Mouse (Mus musculus) urinary bladder, adult 18-20 months (tissue): ENCODE results near the gene Scarb1.
A peak's percentile ranks its signal among the peaks of the same experiment; 100 is the strongest.

Experiments
- DNase-seq, 2 experiments: peaks; one replicate each; pipeline ENCODE4 v3.0.0; 2022; ENCODE audit warnings: low spot score in 2 of 2, mixed read lengths in 2 of 2

Gene Scarb1

GRCm38 (mm10) chr5:125305229-125306081 lies 35.4 kb downstream of the Scarb1 start:
- no peak for DNase-seq

DNA sequence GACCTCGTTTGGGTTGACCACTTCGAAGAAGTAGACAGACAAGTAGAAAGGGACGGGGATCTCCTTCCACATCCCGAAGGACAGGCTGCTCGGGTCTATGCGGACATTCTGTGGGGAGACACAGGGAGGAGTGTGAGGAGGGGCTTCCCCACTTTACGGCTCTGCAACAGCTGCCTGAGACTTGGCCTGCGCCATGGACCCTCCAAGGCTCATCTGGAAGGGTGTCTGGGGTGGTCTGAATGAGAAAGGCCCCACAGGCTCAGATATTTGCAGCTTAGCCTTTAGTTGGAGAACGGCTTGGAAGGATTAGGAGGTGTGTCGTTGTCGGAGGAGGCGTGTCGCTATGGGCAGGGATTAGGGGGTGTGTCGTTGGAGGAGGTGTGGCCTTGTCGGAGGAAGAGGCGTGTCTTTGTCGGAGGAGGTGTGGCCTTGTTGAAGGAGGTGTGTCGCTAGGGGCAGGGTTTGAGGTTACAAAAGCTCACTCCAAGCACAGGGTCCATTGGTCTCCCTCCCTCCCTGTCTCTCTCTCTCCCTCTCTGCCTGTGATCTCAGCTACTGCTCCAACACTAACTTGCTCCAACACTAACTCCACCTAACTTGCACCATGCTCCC lies 36.5 kb downstream of the Scarb1 start:
- peak in 1 of 2 experiments; percentile 12 for DNase-seq

DNA sequence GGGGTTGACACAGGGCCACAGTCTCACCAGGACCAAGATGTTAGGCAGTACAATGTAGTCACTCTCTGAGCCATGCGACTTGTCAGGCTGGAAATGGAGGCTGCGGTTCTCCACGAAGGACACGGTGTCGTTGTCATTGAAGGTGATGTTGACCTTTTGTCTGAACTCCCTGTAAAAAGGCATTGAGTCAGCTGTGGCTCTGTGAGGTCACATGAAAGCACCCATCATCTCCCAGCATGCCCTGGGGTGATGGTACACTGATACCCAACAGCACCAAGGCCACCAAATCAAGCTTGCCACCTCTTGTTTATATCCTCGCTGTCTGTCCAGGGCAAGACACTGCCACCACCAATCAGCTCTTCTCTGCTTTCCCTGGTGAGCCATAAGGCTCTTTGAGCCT lies 37.8 kb downstream of the Scarb1 start:
- no peak for DNase-seq

- no peak for DNase-seq
Observed at GRCm38 (mm10) chr5:125298234-125298633, 42.7 kb downstream of the Scarb1 start.

DNA sequence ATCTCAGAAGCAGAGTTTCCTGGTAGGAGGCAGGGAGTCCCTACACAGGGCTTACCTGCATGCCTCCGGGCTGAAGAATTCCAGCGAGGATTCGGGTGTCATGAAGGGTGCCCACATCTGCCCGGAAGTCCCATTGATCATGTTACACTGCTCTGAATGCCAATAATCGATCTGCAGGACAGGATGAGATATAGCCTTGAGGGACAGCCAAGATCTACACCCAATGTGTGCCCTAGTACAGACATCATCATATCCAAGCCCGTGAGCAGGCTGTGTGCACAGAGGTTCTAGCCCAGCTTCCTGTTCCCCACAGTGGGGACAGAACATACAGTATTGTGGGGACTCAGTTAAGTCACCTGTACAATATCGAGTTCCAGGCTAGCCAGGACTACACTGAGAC lies 43.7 kb downstream of the Scarb1 start:
- DNase-seq: no peak

DNA sequence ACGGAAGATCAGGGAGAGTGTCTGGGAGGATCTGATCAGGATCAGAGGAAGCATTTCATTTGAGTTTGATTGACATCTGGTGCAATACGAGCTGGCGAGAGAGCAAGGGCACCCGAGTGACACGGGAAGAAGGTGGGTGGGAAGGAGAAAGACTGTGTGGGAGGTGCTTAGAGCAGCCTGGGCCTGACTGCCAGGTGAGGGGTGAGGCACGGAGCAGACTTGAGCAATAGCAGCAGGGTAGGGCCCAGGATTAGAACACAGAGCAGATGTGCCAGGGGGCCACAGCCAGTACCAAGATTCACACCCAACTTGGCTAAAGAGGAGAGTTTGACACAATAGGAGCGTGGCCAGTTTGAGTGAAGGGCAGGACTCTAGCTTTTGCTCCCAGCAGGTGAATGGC lies 47.9 kb downstream of the Scarb1 start:
- no peak for DNase-seq

- no peak for DNase-seq
Observed at GRCm38 (mm10) chr5:125291895-125292294, 49.0 kb downstream of the Scarb1 start.

GRCm38 (mm10) chr5:125291387-125291786 lies 49.5 kb downstream of the Scarb1 start:
- no peak for DNase-seq

DNA sequence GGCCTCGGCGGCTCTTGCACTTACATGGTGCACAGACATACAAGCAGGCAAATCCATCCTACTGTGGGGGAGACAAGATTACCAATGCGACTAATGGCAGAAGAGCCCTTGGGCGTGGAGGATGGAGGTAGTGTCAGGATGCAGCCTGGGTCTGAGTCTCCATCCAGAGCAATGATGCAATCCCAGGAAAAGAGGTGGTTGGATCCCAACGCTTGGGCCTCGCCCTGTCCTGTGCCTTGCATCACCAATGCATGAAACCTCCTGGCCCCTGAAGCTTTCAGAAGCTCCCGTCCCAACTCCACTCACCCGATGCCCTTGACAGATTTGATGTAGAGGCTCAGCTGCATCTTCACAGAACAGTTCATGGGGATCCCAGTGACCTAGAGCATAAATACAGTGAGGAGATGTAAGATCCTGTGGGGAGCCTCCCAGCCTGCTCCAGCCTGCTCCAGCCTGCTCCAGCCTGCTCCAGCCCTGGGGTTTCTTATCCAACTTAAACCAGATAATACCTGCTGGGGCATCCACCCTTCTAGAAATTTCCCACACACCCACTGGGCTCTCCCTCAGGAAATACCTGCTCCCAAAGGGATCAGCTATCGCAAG lies 53.7 kb downstream of the Scarb1 start:
- DNase-seq: no peak

DNA sequence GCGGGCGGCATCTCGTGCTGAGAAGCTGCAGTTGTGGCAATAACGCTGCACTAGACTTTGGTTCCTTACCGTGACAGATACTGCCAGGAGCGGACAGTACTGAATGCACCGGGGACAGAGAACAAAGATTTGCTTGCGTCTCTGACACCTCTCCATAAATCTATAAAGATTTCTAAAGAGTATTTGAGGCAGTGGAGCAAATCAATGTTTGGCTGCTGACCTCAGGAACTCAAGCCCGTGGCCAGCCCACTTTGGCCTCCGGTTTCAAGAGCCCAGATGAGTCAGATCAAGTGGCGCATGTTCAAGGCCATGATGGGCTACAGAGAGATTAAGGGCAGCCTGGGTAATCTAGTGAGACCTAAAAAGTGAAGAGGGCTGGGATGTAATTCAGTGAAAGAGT lies 54.8 kb downstream of the Scarb1 start:
- no peak for DNase-seq

GRCm38 (mm10) chr5:125283748-125284640 lies 56.9 kb downstream of the Scarb1 start:
- peak; percentile 39 for DNase-seq

DNA sequence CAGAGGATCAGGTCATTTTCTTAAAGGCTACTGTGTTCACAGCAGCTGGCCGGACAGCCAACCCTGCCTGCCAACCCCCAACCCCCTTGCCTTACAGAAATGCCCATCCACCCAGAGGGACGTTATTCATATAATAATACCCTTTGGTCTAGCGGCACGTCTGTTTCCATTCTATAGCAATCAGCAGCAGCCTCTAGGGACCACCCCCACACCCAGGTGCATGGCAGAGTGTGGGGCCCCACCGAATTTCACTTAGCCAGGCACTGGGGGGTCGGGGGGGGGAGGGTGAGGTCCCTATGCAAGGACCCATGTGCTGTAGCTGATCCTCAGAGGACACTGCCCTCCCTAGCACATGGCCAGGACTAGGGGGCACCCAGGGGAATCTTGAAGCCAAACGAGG lies 61.7 kb downstream of the Scarb1 start:
- no peak for DNase-seq

- DNase-seq: no peak
Observed at GRCm38 (mm10) chr5:125278314-125278713, 62.6 kb downstream of the Scarb1 start.

DNA sequence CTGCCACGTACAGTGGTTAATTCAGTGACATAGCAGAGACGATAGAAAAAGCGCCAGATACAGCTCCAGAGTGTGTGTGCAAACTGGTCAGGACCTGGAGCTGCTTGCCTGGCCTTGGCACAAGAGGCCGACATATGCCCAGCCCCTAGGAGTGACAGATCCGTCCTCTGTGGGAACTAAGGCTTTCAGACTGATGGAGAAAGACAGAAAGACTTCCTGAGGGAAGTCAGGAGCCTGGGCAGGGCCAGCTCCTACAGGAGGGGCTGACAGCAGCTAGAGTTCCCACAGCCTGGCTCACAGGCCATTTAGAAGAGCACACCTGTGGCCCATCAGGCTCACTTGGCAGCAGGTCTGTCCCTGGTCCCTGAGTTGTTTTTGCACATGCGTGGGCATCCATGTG lies 63.6 kb downstream of the Scarb1 start:
- no peak for DNase-seq

- DNase-seq: no peak
Observed at GRCm38 (mm10) chr5:125276765-125277164, 64.1 kb downstream of the Scarb1 start.

DNA sequence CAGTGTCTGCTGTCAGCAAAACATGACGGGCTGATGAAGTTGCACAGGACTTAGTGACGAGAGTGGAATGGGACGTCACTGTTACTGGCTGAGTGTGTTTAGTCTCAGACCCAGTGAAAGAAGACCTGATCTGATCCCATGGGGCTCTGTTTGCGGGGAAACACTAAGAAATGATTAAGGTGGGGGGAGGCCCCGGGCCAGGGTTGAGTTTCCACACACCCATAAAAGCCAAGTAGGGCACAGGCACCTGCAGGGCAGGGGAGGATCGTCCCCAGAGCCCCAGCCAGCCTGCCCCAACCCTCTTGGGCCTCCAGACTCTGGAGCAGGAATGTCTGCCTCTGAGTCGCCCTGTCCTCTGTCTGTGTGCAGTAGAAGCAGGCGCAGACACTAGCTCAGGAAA lies 65.6 kb downstream of the Scarb1 start:
- DNase-seq: no peak

- no peak for DNase-seq
Observed at GRCm38 (mm10) chr5:125274773-125275172, 66.1 kb downstream of the Scarb1 start.

DNA sequence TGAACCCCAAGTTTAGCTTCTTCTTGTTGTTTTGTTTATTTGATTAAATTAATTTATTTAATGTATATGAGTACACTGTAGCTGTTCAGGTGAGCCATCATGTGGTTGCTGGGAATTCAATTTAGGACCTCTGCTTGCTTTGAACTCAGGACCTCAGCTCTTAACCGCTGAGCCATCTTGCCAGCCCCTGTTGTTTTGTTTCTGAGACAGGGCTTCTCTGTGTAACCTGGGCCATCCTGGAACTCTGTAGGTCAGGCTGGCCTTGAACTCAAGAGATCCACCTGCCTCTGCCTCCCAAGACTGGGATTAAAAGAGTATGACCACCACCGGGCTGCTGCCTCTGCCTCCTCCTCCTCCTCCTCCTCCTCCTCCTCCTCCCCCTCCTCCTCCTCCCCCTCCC lies 66.7 kb downstream of the Scarb1 start:
- no peak for DNase-seq

DNA sequence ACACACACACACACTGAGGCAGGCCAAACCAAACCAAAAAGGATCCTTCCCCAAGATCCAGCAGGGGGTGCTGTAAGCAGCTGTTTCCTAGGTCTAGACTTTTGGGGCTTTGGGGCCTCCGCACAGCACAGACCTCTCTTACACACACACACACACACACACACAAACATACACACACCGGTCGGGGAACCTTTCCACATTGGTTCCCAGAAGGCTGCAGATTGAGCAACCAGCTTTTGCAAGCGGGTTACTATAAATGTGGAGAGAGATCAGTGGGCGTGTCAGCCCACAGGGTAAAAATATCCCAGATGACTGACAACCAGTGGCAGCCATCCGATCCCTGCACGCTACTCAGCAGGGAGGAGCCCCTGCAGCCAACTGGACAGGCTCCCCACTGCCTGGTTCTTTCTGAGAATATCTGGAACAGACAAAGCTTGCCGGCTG lies 67.2 kb downstream of the Scarb1 start:
- peak in 1 of 2 experiments; percentile 58 for DNase-seq

DNA sequence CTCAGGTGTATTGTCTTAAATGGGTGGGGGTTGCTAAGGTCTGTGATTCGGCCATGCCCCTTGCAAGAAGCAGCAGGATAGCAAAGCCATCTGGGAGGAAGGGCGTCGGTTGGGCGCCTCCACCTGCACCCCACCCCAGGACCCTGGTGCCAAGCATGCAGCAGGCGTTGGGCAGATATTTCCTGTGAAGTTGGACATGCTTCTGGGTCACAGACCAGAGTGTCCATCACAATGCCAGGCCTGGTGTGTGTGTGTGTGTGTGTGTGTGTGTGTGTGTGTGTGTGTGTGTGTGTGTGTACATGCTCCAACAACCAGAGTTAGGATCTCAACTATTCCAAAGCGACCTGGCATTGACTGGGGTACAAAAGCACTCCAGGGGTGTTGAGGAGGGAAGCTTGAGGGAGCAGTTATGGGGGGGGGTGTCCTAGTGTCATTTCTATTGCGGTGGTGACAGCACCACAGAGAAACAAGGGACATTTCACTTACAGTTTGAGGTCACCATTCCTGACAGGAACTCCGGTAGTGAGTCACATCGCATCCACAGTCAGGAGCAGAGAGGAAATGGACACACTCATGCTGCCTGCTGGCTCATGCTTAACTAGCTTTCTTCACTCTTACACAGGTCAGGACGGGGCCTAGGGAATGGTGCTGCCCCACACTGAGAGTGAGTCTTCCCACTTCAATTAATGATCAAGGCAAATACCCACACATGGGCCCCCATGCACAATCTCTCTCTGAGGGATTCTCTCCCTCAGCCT lies 68.5 kb downstream of the Scarb1 start:
- no peak for DNase-seq
